Mouse (Mus musculus) neural tube, embryonic 14.5 days (tissue): ENCODE data around the gene Cyp2c68. TPM values are rescaled to one million over a fixed set of nuclear protein-coding genes. Genes with fewer than 3 reads are reported as not detected.

ENCODE experiments used
- polyA plus RNA-seq: library from polyadenylated mRNA; unstranded; fragments of >200 nt; fragmentation: Nextera tagmentation; extraction: Ambion mirVana; gene quantifications from 2 replicates; pipeline ENCODE4 v1.2.1, GENCODE M21; 2014

The Cyp2c68 gene
- polyA plus RNA-seq, 1 experiment from 2014 or later, result not detected

Other genes starting within 250 kb of the Cyp2c68 start
- gene Cyp2c39, start 230.2 kb downstream of the Cyp2c68 start, polyA plus RNA-seq, result not detected in 2 replicates
- gene Cyp2c67, start 92.0 kb downstream of the Cyp2c68 start, polyA plus RNA-seq, result not detected in 2 replicates
- gene Cyp2c40, start 71.8 kb upstream of the Cyp2c68 start, polyA plus RNA-seq, result not detected in 2 replicates
- not detected in 2 replicates for gene Cyp2c69, start 145.7 kb upstream of the Cyp2c68 start, polyA plus RNA-seq